Mouse (Mus musculus): ENCODE measurements around the gene Synpr. TPM values are rescaled to one million over a fixed set of nuclear protein-coding genes. Genes with fewer than 3 reads are reported as not detected.

The Synpr gene
- polyA plus RNA-seq, 1 experiment from 2014 or later, result 1.1 TPM

GRCm38 (mm10) chr14:13294200-13294599, 9.6 kb downstream of the Synpr start:
- no peaks in the 10 kb centered on the region for H3K4me1 ChIP-seq (replicated peaks; ENCODE audit: control insufficient read depth, insufficient read depth, low read length)
- no peak overlapping the region for H3K27ac ChIP-seq (ENCODE audit: low read depth, low read length)
- ATAC-seq, result no peak
- H3K4me3 ChIP-seq (ENCODE audit: low read depth, low read length), result no peak overlapping the region
- no peaks in the 10 kb centered on the region for H3K36me3 ChIP-seq (ENCODE audit: control insufficient read depth, insufficient read depth)
- no peaks in the 10 kb centered on the region for H3K27me3 ChIP-seq (replicated peaks; ENCODE audit: control insufficient read depth, insufficient read depth, low read length)
- H3K4me2 ChIP-seq (replicated peaks; ENCODE audit: low read depth), result no peak overlapping the region
- TF ChIP-seq CTCF (IDR thresholded peaks at IDR 0.05; ENCODE audit: low read depth), result no peak
- no peak overlapping the region for H3K9ac ChIP-seq (ENCODE audit: low read depth, low read length)
- WGBS, result 62% methylated on average over 3 of the region's 3 CpGs
- H3K9me3 ChIP-seq (ENCODE audit: control insufficient read depth), result no peaks in the 10 kb centered on the region

- Histone ChIP-seq H3K4me1 (replicated peaks; ENCODE audit: control insufficient read depth, insufficient read depth, low read length) (no peaks in the 10 kb centered on the region), H3K27ac (ENCODE audit: low read depth, low read length) (no peak overlapping the region), H3K4me3 (ENCODE audit: low read depth, low read length) (no peak overlapping the region), H3K9ac (ENCODE audit: low read depth, low read length) (no peak overlapping the region), H3K4me2 (replicated peaks; ENCODE audit: low read depth) (no peak overlapping the region), H3K9me3 (ENCODE audit: control insufficient read depth) (no peaks in the 10 kb centered on the region), H3K36me3 (ENCODE audit: control insufficient read depth, insufficient read depth) (no peaks in the 10 kb centered on the region), H3K27me3 (replicated peaks; ENCODE audit: control insufficient read depth, insufficient read depth, low read length) (no peaks in the 10 kb centered on the region)
- no peak for ATAC-seq
- TF ChIP-seq CTCF (IDR thresholded peaks at IDR 0.05; ENCODE audit: low read depth), result no peak
- 32% methylated on average over 1 of the region's 1 CpGs for WGBS
These were observed 29.7 kb downstream of the Synpr start for GRCm38 (mm10) chr14:13314323-13314722.

GRCm38 (mm10) chr14:13328461-13328860, 43.9 kb downstream of the Synpr start:
- H3K4me3 ChIP-seq (ENCODE audit: low read depth, low read length), result no peak overlapping the region
- no peak for TF ChIP-seq CTCF (IDR thresholded peaks at IDR 0.05; ENCODE audit: low read depth)
- 72% methylated on average over 2 of the region's 2 CpGs for WGBS
- no peak overlapping the region for H3K27ac ChIP-seq (ENCODE audit: low read depth, low read length)
- H3K9ac ChIP-seq (ENCODE audit: low read depth, low read length), result no peak overlapping the region
- H3K9me3 ChIP-seq (ENCODE audit: control insufficient read depth), result no peaks in the 10 kb centered on the region
- no peaks in the 10 kb centered on the region for H3K36me3 ChIP-seq (ENCODE audit: control insufficient read depth, insufficient read depth)
- no peaks in the 10 kb centered on the region for H3K4me1 ChIP-seq (replicated peaks; ENCODE audit: control insufficient read depth, insufficient read depth, low read length)
- no peaks in the 10 kb centered on the region for H3K27me3 ChIP-seq (replicated peaks; ENCODE audit: control insufficient read depth, insufficient read depth, low read length)
- H3K4me2 ChIP-seq (replicated peaks; ENCODE audit: low read depth), result no peak overlapping the region
- ATAC-seq, result no peak

GRCm38 (mm10) chr14:13332497-13333306, 48.1 kb downstream of the Synpr start:
- ATAC-seq, result no peak
- no peak overlapping the region for H3K4me2 ChIP-seq (replicated peaks; ENCODE audit: low read depth)
- no peaks in the 10 kb centered on the region for H3K27me3 ChIP-seq (replicated peaks; ENCODE audit: control insufficient read depth, insufficient read depth, low read length)
- no peak for TF ChIP-seq CTCF (IDR thresholded peaks at IDR 0.05; ENCODE audit: low read depth)
- no peak overlapping the region for H3K27ac ChIP-seq (ENCODE audit: low read depth, low read length)
- H3K9ac ChIP-seq (ENCODE audit: low read depth, low read length), result no peak overlapping the region
- no peaks in the 10 kb centered on the region for H3K9me3 ChIP-seq (ENCODE audit: control insufficient read depth)
- H3K4me3 ChIP-seq (ENCODE audit: low read depth, low read length), result no peak overlapping the region
- H3K4me1 ChIP-seq (replicated peaks; ENCODE audit: control insufficient read depth, insufficient read depth, low read length), result no peaks in the 10 kb centered on the region
- H3K36me3 ChIP-seq (ENCODE audit: control insufficient read depth, insufficient read depth), result no peaks in the 10 kb centered on the region
- 67% methylated on average over 10 of the region's 10 CpGs for WGBS

- no peaks in the 10 kb centered on the region for H3K27me3 ChIP-seq (replicated peaks; ENCODE audit: control insufficient read depth, insufficient read depth, low read length)
- no peak overlapping the region for H3K4me2 ChIP-seq (replicated peaks; ENCODE audit: low read depth)
- H3K4me3 ChIP-seq (ENCODE audit: low read depth, low read length), result no peak overlapping the region
- no peaks in the 10 kb centered on the region for H3K9me3 ChIP-seq (ENCODE audit: control insufficient read depth)
- no peak for TF ChIP-seq CTCF (IDR thresholded peaks at IDR 0.05; ENCODE audit: low read depth)
- H3K9ac ChIP-seq (ENCODE audit: low read depth, low read length), result no peak overlapping the region
- no peak for ATAC-seq
- no peaks in the 10 kb centered on the region for H3K4me1 ChIP-seq (replicated peaks; ENCODE audit: control insufficient read depth, insufficient read depth, low read length)
- no peaks in the 10 kb centered on the region for H3K36me3 ChIP-seq (ENCODE audit: control insufficient read depth, insufficient read depth)
- no peak overlapping the region for H3K27ac ChIP-seq (ENCODE audit: low read depth, low read length)
- 67% methylated on average over 5 of the region's 5 CpGs for WGBS
These were observed 48.8 kb downstream of the Synpr start for GRCm38 (mm10) chr14:13333372-13333771.

- no peak overlapping the region for H3K27ac ChIP-seq (ENCODE audit: low read depth, low read length)
- no peak overlapping the region for H3K4me3 ChIP-seq (ENCODE audit: low read depth, low read length)
- no peaks in the 10 kb centered on the region for H3K4me1 ChIP-seq (replicated peaks; ENCODE audit: control insufficient read depth, insufficient read depth, low read length)
- WGBS, result 69% methylated on average over 4 of the region's 4 CpGs
- no peaks in the 10 kb centered on the region for H3K27me3 ChIP-seq (replicated peaks; ENCODE audit: control insufficient read depth, insufficient read depth, low read length)
- no peak overlapping the region for H3K4me2 ChIP-seq (replicated peaks; ENCODE audit: low read depth)
- no peak for TF ChIP-seq CTCF (IDR thresholded peaks at IDR 0.05; ENCODE audit: low read depth)
- H3K9ac ChIP-seq (ENCODE audit: low read depth, low read length), result no peak overlapping the region
- no peaks in the 10 kb centered on the region for H3K36me3 ChIP-seq (ENCODE audit: control insufficient read depth, insufficient read depth)
- ATAC-seq, result no peak
- H3K9me3 ChIP-seq (ENCODE audit: control insufficient read depth), result no peaks in the 10 kb centered on the region
These were observed 51.6 kb downstream of the Synpr start for GRCm38 (mm10) chr14:13336162-13336561.

Data from intestine, postnatal 0 days (tissue).